Mouse (Mus musculus) naive thymus-derived CD4-positive, alpha-beta T cell, adult 5 months (primary cell): ENCODE data around the gene H2al1d. TPM values are rescaled to one million over a fixed set of nuclear protein-coding genes. Genes with fewer than 3 reads are reported as not detected.

Source experiments
- polyA plus RNA-seq: library from polyadenylated mRNA; unstranded; fragments of 100-300 nt; shearing (Covaris generic); gene quantifications from one replicate; pipeline ENCODE4 v1.2.1, GENCODE M21; 2017

H2al1d gene
- not detected for polyA plus RNA-seq

GRCm38 (mm10) chrX:11308524-11308923, at the start of gene H2al1d:
TSS of gene H2al1d (plus strand) at chrX:11308824.

GRCm38 (mm10) chrX:11298957-11299356, 9.7 kb upstream of the H2al1d start, which contains the start of gene H2al1a:
TSS of gene H2al1a (plus strand) at chrX:11299257.

GRCm38 (mm10) chrX:11302132-11302531, 6.5 kb upstream of the H2al1d start, which contains the start of gene H2al1b:
TSS of gene H2al1b (plus strand) at chrX:11302432.

GRCm38 (mm10) chrX:11305355-11305754, 3.3 kb upstream of the H2al1d start, which contains the start of gene H2al1c:
TSS of gene H2al1c (plus strand) at chrX:11305655.

GRCm38 (mm10) chrX:11311634-11312033, 3.0 kb downstream of the H2al1d start, which contains the start of gene H2al1e:
TSS of gene H2al1e (plus strand) at chrX:11311934.

GRCm38 (mm10) chrX:11314858-11315257, 6.2 kb downstream of the H2al1d start, which contains the start of gene H2al1f:
TSS of gene H2al1f (plus strand) at chrX:11315158.

GRCm38 (mm10) chrX:11317956-11318355, 9.3 kb downstream of the H2al1d start, which contains the start of gene H2al1g:
TSS of gene H2al1g (plus strand) at chrX:11318256.

GRCm38 (mm10) chrX:11321192-11321591, 12.6 kb downstream of the H2al1d start, which contains the start of gene H2al1h:
TSS of gene H2al1h (plus strand) at chrX:11321492.

GRCm38 (mm10) chrX:11324359-11324758, 15.7 kb downstream of the H2al1d start, which contains the start of gene H2al1i:
TSS of gene H2al1i (plus strand) at chrX:11324659.

GRCm38 (mm10) chrX:11327522-11327921, 18.9 kb downstream of the H2al1d start, which contains the start of gene H2al1j:
TSS of gene H2al1j (plus strand) at chrX:11327822.

Other genes with a start within 250 kb of the H2al1d start
- gene H2al1a, start 9.6 kb upstream of the H2al1d start, polyA plus RNA-seq = not detected
- gene H2al1b, start 6.4 kb upstream of the H2al1d start, polyA plus RNA-seq = not detected
- gene H2al1c, start 3.2 kb upstream of the H2al1d start, polyA plus RNA-seq = not detected
- not detected for gene H2al1e, start 3.1 kb downstream of the H2al1d start, polyA plus RNA-seq
- not detected for gene H2al1f, start 6.3 kb downstream of the H2al1d start, polyA plus RNA-seq
- gene H2al1g, start 9.4 kb downstream of the H2al1d start, polyA plus RNA-seq = not detected
- gene H2al1h, start 12.7 kb downstream of the H2al1d start, polyA plus RNA-seq = not detected
- not detected for gene H2al1i, start 15.8 kb downstream of the H2al1d start, polyA plus RNA-seq
- not detected for gene H2al1j, start 19.0 kb downstream of the H2al1d start, polyA plus RNA-seq